Mouse (Mus musculus) hindbrain, embryonic 12.5 days (tissue): ENCODE measurements around the gene Gars. TPM values are rescaled to one million over a fixed set of nuclear protein-coding genes. Genes with fewer than 3 reads are reported as not detected.

Experiments used
- ATAC-seq: fragments of 200-750 bp; cut with Nextera tagmentation; 2 replicates; pipeline ENCODE4 v1.8.0; 2017; ENCODE audit warnings: moderate TSS enrichment; ENCODE audit not compliant: low FRiP score
- H3K27ac ChIP-seq: fragments of 300-500 bp; sonication (generic); 2 replicates; pipeline ENCODE4 v1.5.1; 2016; ENCODE audit warnings: mild to moderate bottlenecking
- H3K27me3 ChIP-seq: fragments of 300-500 bp; sonication (generic); 2 replicates; pipeline ENCODE4 v1.6.1; 2016; ENCODE audit warnings: mild to moderate bottlenecking
- H3K36me3 ChIP-seq: fragments of 300-500 bp; sonication (generic); 2 replicates; pipeline ENCODE4 v1.6.1; 2016; ENCODE audit warnings: mild to moderate bottlenecking
- H3K4me1 ChIP-seq: fragments of 300-500 bp; sonication (generic); 2 replicates; pipeline ENCODE4 v1.6.1; 2016
- H3K4me2 ChIP-seq: fragments of 300-500 bp; sonication (generic); replicated peaks from 2 replicates; pipeline ENCODE4 v1.6.1; 2016; ENCODE audit warnings: mild to moderate bottlenecking
- H3K4me3 ChIP-seq: fragments of 300-500 bp; sonication (generic); 2 replicates; pipeline ENCODE4 v1.5.1; 2016; ENCODE audit warnings: mild to moderate bottlenecking
- H3K9ac ChIP-seq: fragments of 300-500 bp; sonication (generic); 2 replicates; pipeline ENCODE4 v1.6.1; 2016; ENCODE audit warnings: mild to moderate bottlenecking, moderate library complexity
- H3K9me3 ChIP-seq: fragments of 300-500 bp; sonication (generic); replicated peaks from 2 replicates; pipeline ENCODE4 v1.6.1; 2016; ENCODE audit warnings: mild to moderate bottlenecking
- polyA plus RNA-seq: library from polyadenylated mRNA; unstranded; fragments of >200 nt; fragmentation: Nextera tagmentation; extraction: Ambion mirVana; gene quantifications from 2 replicates; pipeline ENCODE4 v1.2.1, GENCODE M21; 2016

The Gars gene
- polyA plus RNA-seq, 1 experiment from 2014 or later, result 188 TPM

- H3K9ac ChIP-seq, result no peak overlapping the region
- H3K27me3 ChIP-seq, result no peaks in the 10 kb centered on the region
- H3K9me3 ChIP-seq, result no peaks in the 10 kb centered on the region
- no peak overlapping the region for H3K4me2 ChIP-seq
- H3K4me3 ChIP-seq, result no peak overlapping the region
- no peaks in the 10 kb centered on the region for H3K36me3 ChIP-seq
- no peaks in the 10 kb centered on the region for H3K4me1 ChIP-seq
- no peak for ATAC-seq
- no peak overlapping the region for H3K27ac ChIP-seq
Observed at GRCm38 (mm10) chr6:55128391-55128790, 90.6 kb downstream of the Gars start.

Other genes with a start within 250 kb of the Gars start
- gene Znrf2, start 221.1 kb upstream of the Gars start, polyA plus RNA-seq, result 3.9 and 4.1 TPM in 2 replicates
- 4.8 and 5.1 TPM in 2 replicates for gene Nod1, start 65.4 kb upstream of the Gars start, polyA plus RNA-seq
- gene Ggct, start 45.1 kb upstream of the Gars start, polyA plus RNA-seq, result 12.2 and 17.9 TPM in 2 replicates
- 0.40 and 0.50 TPM in 2 replicates for gene Crhr2, start 95.0 kb downstream of the Gars start, polyA plus RNA-seq
- 0.29 TPM in 1 of 2 replicates, not detected in the other for gene Inmt, start 137.0 kb downstream of the Gars start, polyA plus RNA-seq
- gene Mindy4, start 165.4 kb downstream of the Gars start, polyA plus RNA-seq, result 11.2 and 13.9 TPM in 2 replicates